Mouse (Mus musculus) myocyte (in vitro differentiated cells): Measurements from ENCODE around the gene Dpp3.

ENCODE experiments used
- CEBPB ChIP-seq: IDR thresholded peaks from 2 replicates; pipeline ENCODE4 v1.6.1; 2011; ENCODE audit warnings: mild to moderate bottlenecking, moderate library complexity; ENCODE audit not compliant: poor library complexity, insufficient read depth, severe bottlenecking
- E2F4 ChIP-seq: IDR thresholded peaks from one replicate; pipeline ENCODE4 v1.6.1; 2011; ENCODE audit warnings: mild to moderate bottlenecking, control low read depth, moderate library complexity; ENCODE audit not compliant: insufficient read depth
- MYOD1 ChIP-seq, 3 experiments: IDR thresholded peaks; one replicate each; pipeline ENCODE4 v1.6.1; 2011; ENCODE audit warnings: control low read depth in 2 of 3, low read depth in 2 of 3, mild to moderate bottlenecking in 2 of 3, moderate library complexity in 1 of 3; ENCODE audit not compliant: insufficient read length in 2 of 3, control insufficient read depth in 1 of 3
- MYOG ChIP-seq, 3 experiments: IDR thresholded peaks; one replicate each; pipeline ENCODE4 v1.6.1; 2011; ENCODE audit warnings: control low read depth in 2 of 3, low read depth in 2 of 3, mild to moderate bottlenecking in 2 of 3; ENCODE audit not compliant: insufficient read length in 2 of 3, control insufficient read depth in 1 of 3, insufficient read depth in 1 of 3
- POLR2A ChIP-seq: IDR thresholded peaks from one replicate; pipeline ENCODE4 v1.6.1; 2011; ENCODE audit warnings: low read depth, mild to moderate bottlenecking, control low read depth, moderate library complexity; ENCODE audit not compliant: insufficient read length
- POLR2AphosphoS2 ChIP-seq: IDR thresholded peaks from one replicate; pipeline ENCODE4 v1.6.1; 2011; ENCODE audit warnings: low read depth, control low read depth; ENCODE audit not compliant: insufficient read length

DNA sequence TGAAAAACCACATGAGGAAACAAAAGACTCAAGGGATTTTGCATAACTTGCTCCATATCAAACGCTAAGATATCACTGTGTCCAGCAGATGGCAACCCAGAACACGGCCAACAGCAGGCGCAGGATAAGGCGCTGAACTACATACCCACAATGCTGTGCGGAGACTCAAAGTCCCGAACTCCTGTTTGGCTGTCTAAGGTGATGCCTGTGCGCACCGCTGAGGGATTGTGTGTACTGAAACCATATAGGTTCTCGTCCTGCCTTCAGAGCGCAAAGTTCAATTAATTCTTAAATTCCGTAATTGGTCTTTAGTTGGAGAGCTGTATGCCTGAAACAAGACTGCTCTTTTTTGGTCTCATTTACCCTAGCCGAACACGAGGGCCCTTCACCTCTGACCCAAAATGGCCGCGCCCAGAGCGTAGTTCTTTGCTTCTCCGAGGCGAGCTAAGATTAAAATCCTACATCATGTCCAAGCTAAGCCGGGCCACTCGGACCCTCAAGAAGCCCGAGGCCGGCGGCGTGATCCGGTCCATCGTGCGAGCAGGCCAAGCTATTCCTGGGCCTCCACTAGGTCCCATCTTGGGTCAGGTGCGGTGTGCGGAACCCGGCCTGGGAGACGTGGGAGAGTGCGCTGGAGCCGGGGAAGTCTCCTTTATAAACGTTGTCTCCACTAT is 34.0 kb upstream of the Dpp3 start, which contains the start of gene Mrpl11:
- TF ChIP-seq POLR2A (no peak), MYOG (IDR thresholded peaks at IDR 0.05; ENCODE audit: control insufficient read depth in 1 of 3, insufficient read depth in 1 of 3, insufficient read length in 2 of 3, low read depth in 2 of 3) (no peak), POLR2AphosphoS2 (no peak), MYOD1 (IDR thresholded peaks at IDR 0.05; ENCODE audit: control insufficient read depth in 1 of 3, insufficient read length in 2 of 3, low read depth in 2 of 3) (no peak), E2F4 (no peak), CEBPB (no peak)
